In the genomic region with DNA sequence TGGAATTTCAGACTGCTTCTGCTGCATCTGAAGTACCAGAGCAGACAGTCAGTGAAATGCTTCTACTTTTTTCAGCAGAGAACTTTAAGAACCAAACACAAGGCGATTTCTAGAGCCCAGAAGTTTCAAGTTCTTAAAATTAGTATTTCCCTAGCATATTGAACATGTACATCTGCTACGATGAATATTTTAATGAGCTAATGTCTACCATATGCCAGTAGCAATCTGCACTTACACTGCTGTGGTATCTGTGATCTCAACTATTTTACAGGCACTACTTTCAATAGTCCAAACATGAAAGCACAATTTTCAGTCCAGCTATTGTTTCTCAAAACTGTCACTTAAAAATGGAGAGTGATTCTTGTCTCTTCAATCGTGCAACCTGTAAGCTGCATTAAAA, we compare ENCODE assay signal across 15 mouse cellular contexts.
"Had no signal": no experiment of that assay in that cellular context is flagged by ENCODE, and none has a peak within 500 bp of the region (broad histone marks: within the 10 kb centered on the region; RNA-seq: fewer than 3 reads in every experiment).

No protein-coding gene starts in this region.

- H3K4me3 ChIP-seq: left cerebral cortex, adult 2 months; liver, embryonic 13.5 days had no signal

- H3K9ac ChIP-seq: liver, embryonic 13.5 days had no signal

- H3K27me3 ChIP-seq: liver, embryonic 13.5 days had no signal

- H3K4me2 ChIP-seq: liver, embryonic 13.5 days; midbrain, embryonic 11.5 days had no signal

- H3K9me3 ChIP-seq: liver, embryonic 13.5 days had no signal

- H3K36me3 ChIP-seq: liver, embryonic 13.5 days had no signal

- H3K4me1 ChIP-seq: liver, embryonic 13.5 days had no signal

- DNase-seq: kidney, adult 9 months; kidney, postnatal 14 days; kidney, postnatal 4 days; liver, embryonic 13.5 days; lung, adult 2 months; lung, postnatal 14 days; lung, postnatal 4 days; midbrain, embryonic 14.5 days; right cerebral cortex, postnatal 4 days; thymus, adult 2 months; thymus, postnatal 14 days; thymus, postnatal 4 days had no signal

- H3K27ac ChIP-seq: left cerebral cortex, adult 2 months; liver, embryonic 13.5 days; stomach, postnatal 0 days had no signal
